Mouse (Mus musculus) spleen, adult 2 months (tissue): ENCODE data around the gene Zfp653.

Experiments used
- CTCF ChIP-seq: fragments of 200-500 bp; IDR thresholded peaks from 2 replicates; pipeline ENCODE4 v1.5.1; 2011; ENCODE audit warnings: mild to moderate bottlenecking, inconsistent platforms; ENCODE audit not compliant: insufficient read depth, insufficient read length, insufficient replicate concordance; ENCODE audit errors: extremely low read depth
- POLR2A ChIP-seq: fragments of 200-500 bp; IDR thresholded peaks from 2 replicates; pipeline ENCODE4 v1.6.1; 2011; ENCODE audit warnings: low read depth, low read length, inconsistent platforms

DNA sequence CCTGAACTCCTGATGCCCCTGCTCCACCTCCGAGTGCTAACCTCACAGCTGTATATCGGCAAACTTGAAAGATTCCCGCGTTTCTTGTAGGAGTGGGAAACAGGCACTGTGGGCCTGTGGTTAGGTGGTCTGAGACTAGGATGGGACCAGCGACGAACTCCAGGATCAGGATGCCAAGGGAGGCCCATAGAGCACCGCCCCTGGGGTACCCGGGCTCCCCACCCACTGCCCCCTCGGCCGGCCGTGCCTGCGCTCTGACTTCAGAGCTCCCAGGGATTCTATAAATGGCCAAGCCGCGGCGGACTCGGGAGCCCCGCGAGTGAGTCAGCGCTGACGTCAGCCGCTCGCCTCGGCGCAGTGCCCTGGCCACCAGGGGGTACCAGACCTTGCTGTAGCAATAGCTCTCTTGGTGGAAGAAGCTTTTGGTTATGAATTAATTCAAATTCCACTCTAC, 24.7 kb upstream of the Zfp653 start:
- TF ChIP-seq CTCF (peak; percentile 81), POLR2A (no peak)
